Mouse (Mus musculus) mouse embryonic stem cell (cell line): ENCODE measurements around the gene Dpp8.

ENCODE experiments used
- in situ Hi-C, 2 experiments: fragments of 300-500 bp; cut with MboI; formaldehyde crosslinking; loops; 1 replicate in 1 of 2; 3 replicates in 1 of 2; pipeline ENCODE4 v1.14.3; 2019 to 2020; ENCODE audit warnings: low sequenced_read_pairs in 2 of 2, low pct_unique_long_range_greater_than_20kb in 1 of 2, mixed read lengths in 1 of 2; ENCODE audit not compliant: unreplicated experiment in 1 of 2

Gene Dpp8

DNA sequence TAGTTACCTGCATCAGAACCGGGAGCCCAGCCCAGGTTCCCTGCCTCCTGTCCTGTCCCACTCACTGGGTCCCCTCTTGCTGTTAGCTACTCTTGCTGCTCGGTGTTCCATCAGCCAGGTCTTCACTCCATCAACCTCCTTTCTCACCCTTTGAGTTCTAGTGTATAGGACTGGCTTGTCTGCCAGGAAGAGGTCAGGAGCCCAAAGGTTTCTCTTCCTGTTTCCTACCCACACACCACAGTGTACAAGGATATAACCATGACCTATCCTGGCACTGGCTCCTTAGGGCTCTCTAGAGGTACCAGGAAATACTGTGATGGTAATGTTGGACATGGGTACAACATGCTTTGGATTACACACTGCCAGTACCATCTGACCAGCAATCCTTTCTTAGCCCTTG is 81.5 kb downstream of the Dpp8 start:
- in situ Hi-C loops, result no loop called here

DNA sequence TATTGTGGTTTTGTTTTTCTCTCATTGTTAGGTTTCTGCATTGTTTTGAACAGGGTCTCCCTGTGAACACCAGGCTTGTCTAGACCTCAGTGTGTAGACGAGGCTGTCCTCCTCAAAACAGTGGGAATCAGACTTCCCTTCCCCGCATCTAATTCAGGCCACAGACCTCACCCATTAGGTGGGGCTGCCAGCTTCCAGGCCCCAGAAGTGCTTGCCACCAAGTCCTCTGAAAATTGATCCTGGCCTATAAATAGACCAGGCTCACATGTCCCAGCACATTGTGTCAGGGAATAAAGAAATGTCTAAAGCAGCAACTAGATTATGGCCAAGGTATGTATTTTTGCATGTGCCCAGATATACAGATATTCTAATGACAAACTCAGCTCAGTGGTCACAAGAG is 83.7 kb downstream of the Dpp8 start:
- in situ Hi-C loops, result no loop called here

DNA sequence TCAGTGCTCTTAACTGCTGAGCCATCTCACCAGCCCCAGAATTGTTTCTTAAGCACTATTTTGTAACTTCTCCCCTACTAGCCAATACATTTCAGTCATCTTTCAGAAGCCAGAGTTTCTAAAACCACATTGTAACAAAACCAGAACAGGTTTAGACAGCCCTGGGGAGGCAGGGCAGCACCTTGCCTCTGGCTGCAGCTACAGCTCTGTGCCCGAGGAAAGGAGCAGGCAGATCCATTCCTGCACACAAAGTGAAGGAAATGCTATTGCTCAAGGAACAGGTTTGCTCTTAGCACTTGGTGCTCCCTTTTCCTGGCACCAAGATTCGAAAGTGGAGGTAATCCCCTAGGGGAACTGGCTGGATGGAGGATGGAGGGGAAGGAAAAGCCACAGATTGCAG is 85.3 kb downstream of the Dpp8 start:
- in situ Hi-C loops, result no loop called here

DNA sequence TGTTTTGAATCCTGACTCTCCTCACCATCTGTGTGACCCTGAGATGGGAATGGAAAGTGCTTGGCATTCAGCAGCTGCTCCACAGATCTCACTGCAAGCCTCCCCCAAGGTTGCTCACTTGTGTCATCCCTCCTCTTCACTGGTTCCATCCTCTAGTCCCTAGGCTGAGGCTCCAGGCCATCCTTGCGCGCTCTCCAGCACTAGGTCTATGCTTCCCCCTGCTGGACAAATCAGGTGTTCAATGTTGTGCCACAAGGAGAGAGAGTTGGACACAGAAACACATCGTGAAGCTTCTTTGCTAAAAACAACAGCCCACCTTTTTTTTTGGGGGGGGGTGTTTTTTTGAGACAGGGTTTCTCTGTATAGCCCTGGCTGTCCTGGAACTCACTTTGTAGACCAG is 88.7 kb downstream of the Dpp8 start:
- in situ Hi-C loops, result no loop called here

DNA sequence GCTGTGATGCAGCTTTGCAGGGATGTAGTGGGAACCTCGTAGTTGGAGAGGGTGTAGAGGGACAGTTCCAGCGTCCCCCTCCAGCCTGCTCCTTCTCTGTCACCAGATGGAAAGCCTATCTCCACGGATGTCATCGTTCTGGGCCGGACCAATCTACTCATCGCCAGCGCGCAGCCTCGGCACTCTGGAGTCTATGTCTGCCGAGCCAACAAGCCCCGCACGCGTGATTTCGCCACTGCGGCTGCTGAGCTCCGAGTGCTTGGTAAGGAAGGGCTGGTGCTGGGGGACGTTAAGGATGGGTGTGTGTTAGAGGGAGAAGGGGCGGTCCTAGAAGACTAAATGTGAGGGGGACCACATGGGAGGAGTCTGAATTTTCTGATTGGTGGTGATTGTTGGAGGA is 90.3 kb downstream of the Dpp8 start:
- in situ Hi-C loops, result no loop called here

DNA sequence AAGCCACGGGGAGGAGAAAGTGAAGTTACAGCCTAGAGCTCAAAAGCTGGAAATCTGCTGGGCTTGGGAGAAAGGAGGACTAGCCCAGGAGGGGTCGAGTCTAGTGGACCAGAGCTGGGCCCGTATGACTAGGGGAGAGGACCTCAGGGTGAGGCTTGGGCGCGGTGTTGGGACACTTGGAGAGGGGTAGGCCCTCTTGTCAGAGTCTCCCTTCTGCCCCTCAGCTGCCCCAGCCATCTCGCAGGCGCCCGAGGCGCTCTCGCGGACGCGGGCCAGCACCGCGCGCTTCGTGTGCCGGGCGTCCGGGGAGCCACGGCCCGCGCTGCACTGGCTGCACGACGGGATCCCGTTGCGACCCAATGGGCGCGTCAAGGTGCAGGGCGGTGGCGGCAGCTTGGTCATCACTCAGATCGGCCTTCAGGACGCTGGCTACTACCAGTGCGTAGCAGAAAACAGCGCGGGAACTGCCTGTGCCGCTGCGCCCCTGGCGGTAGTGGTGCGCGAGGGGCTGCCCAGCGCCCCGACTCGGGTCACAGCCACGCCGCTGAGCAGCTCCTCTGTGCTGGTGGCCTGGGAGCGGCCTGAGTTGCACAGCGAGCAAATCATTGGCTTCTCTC is 91.4 kb downstream of the Dpp8 start:
- in situ Hi-C loops, result no loop called here

DNA sequence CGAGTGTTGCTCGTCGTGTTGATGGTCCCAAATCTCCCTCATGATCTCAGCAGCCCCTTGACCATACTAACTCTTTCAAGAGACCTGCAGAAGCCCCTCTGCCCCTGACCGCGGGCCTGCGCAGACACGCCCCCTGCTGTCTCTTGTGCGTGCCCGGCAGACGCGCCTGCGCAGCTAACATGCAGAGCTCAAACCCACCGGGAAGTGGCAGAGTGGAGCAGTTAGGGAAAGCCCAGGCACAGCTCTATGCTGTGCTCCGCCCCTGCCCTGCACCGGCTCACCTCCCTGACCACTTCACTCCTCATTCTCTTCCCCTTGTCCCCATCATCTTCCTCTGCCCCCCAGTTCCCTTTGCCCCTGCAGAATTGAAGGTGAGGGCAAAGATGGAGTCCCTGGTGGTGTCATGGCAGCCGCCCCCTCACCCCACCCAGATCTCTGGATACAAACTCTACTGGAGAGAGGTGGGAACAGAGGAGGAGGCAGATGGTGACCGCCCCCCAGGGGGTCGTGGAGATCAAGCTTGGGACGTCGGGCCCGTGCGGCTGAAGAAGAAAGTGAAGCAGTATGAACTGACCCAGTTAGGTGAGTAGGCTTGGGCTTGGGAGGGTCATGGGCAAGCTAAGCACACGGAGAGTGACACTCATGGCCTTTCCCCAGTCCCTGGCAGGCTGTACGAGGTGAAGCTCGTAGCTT is 96.1 kb downstream of the Dpp8 start:
- in situ Hi-C loops, result loop anchor here (5.0 kb wide), 2 partner anchors 34 to 49 kb away; no protein-coding TSS in a partner anchor

DNA sequence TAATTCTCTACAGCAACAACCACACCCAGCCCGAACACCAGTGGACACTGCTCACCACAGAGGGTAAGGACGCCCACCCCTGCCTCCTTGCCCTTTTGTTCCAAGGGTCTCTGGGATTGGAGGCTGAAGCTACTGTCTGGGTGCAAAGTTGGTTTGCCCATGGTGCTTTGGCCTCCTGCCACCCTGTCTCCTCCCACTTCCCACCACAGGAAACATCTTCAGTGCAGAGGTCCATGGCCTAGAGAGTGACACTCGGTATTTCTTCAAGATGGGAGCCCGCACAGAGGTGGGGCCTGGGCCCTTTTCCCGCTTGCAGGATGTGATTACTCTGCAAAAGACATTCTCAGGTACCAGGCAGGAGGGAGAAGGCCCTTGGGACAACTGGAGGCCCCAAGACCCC is 99.5 kb downstream of the Dpp8 start:
- in situ Hi-C loops, result no loop called here
